Mouse (Mus musculus): ENCODE data around the gene Ctnnbl1. TPM values are rescaled to one million over a fixed set of nuclear protein-coding genes. Genes with fewer than 3 reads are reported as not detected.
A peak's percentile ranks its signal among the peaks of the same experiment; 100 is the strongest.

Gene Ctnnbl1
- polyA plus RNA-seq, 1 experiment from 2014 or later: 78.2 TPM

DNA sequence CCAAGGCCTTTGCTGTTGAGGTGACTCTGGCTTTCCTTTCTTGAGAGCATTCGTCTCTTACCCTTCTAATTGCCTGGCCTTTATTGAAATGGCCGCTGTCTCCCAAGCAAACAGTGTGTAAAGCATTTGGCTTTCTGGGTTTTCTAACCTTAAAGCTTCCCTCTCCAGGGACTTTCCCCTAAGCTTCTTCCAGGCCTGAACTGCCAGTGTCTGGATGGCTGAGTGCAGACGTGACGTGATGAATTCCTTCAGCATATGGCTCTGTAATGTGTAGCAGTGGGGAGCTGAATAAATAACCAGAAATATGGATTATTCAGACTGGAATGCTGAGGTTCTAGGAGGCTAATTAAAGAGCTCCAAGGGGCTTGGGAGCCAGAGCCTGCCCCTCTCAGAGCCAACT lies 84.1 kb downstream of the Ctnnbl1 start:
- H3K4me3 ChIP-seq (replicated peaks; ENCODE audit: low read length): no peak overlapping the region
- ATAC-seq: peak; percentile 38; the same call in 1 of the 2 replicates
- peaks cover 13% of the 10 kb centered on the region for H3K4me1 ChIP-seq (replicated peaks; ENCODE audit: control insufficient read depth, insufficient read depth, low read length)
- H3K27ac ChIP-seq (ENCODE audit: low read length): peak overlapping the region; percentile 65
- H3K9ac ChIP-seq (replicated peaks; ENCODE audit: low read depth, low read length): no peak overlapping the region
- peaks cover 5% of the 10 kb centered on the region for H3K36me3 ChIP-seq (ENCODE audit: control insufficient read depth, insufficient read depth)
- H3K9me3 ChIP-seq (ENCODE audit: control insufficient read depth, low read length): no peaks in the 10 kb centered on the region
- 25% methylated on average over 4 of the region's 4 CpGs for WGBS
- H3K4me2 ChIP-seq (ENCODE audit: low read length): no peak overlapping the region
- no peaks in the 10 kb centered on the region for H3K27me3 ChIP-seq (replicated peaks; ENCODE audit: control insufficient read depth, insufficient read depth, low read length)

DNA sequence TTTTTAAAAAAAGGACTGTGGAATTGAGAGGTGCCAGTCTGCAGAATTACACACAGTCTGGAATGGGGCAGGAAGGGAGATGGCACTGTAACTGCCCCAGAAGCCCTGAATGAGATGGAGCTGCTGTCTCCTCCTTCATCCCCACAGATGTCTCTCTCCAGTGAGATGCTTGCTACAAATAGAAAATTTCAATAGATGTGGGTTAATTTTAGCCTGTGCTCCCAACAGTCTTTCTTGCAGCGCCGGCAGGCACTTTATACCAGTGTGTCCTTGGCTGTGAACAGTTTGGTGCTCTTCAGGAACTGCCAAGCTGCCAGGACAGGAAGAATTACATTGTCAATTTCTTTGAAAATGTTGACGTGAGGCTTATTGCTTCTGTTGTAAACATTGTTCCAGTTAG lies 86.3 kb downstream of the Ctnnbl1 start:
- no peak for ATAC-seq
- Histone ChIP-seq H3K4me3 (replicated peaks; ENCODE audit: low read length) (no peak overlapping the region), H3K9ac (replicated peaks; ENCODE audit: low read depth, low read length) (no peak overlapping the region), H3K9me3 (ENCODE audit: control insufficient read depth, low read length) (no peaks in the 10 kb centered on the region), H3K27me3 (replicated peaks; ENCODE audit: control insufficient read depth, insufficient read depth, low read length) (no peaks in the 10 kb centered on the region), H3K27ac (ENCODE audit: low read length) (no peak overlapping the region), H3K36me3 (ENCODE audit: control insufficient read depth, insufficient read depth) (peaks cover 5% of the 10 kb centered on the region), H3K4me2 (ENCODE audit: low read length) (no peak overlapping the region), H3K4me1 (replicated peaks; ENCODE audit: control insufficient read depth, insufficient read depth, low read length) (peaks cover 11% of the 10 kb centered on the region)
- WGBS: 62% methylated on average over 3 of the region's 3 CpGs

DNA sequence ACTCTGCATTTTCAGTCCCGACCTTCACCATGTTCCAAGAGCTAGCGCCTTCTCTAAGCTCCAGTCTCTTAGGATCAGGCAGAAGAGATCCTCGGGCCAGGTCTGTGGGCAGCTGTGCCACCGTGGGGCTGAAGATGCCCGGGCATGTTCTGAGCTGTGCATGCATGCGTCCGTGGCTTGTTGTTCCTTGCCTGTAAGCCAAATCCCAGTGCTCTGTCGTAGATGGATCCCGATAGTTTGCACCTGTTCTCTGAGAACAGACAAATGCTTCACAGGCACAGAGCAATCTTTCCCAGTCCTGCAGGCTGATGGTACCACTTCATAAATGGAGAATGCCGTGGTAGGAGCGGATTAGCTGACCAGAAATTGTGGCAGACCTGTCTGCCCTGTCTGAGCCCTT lies 87.0 kb downstream of the Ctnnbl1 start:
- peaks cover 5% of the 10 kb centered on the region for H3K36me3 ChIP-seq (ENCODE audit: control insufficient read depth, insufficient read depth)
- H3K4me1 ChIP-seq (replicated peaks; ENCODE audit: control insufficient read depth, insufficient read depth, low read length): peaks cover 5% of the 10 kb centered on the region
- ATAC-seq: no peak
- no peak overlapping the region for H3K4me3 ChIP-seq (replicated peaks; ENCODE audit: low read length)
- H3K9me3 ChIP-seq (ENCODE audit: control insufficient read depth, low read length): no peaks in the 10 kb centered on the region
- WGBS: 93% methylated on average over 11 of the region's 11 CpGs
- no peak overlapping the region for H3K27ac ChIP-seq (ENCODE audit: low read length)
- no peaks in the 10 kb centered on the region for H3K27me3 ChIP-seq (replicated peaks; ENCODE audit: control insufficient read depth, insufficient read depth, low read length)
- no peak overlapping the region for H3K4me2 ChIP-seq (ENCODE audit: low read length)
- H3K9ac ChIP-seq (replicated peaks; ENCODE audit: low read depth, low read length): no peak overlapping the region

DNA sequence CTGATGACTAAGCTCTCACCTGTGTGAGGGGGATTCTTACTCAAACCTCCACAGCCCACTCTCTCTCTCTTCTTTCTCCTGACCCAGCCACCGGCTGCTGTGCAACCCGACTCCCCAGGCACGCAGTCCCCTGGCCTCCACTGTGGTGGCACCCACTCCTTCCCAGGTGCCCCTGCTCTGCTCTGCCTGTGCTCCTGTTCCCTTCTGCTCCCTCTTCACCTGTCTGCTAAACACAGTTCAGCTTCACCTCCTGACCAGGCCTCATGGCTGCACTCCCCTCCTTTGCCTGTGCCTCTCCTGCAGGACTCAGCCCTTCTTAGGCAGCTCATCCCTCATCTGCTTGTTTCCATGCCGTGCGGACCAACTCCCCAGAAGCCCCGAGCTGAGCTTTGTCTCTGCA lies 92.9 kb downstream of the Ctnnbl1 start:
- Histone ChIP-seq H3K27me3 (replicated peaks; ENCODE audit: control insufficient read depth, insufficient read depth, low read length) (no peaks in the 10 kb centered on the region), H3K27ac (ENCODE audit: low read length) (no peak overlapping the region), H3K9me3 (ENCODE audit: control insufficient read depth, low read length) (no peaks in the 10 kb centered on the region), H3K36me3 (ENCODE audit: control insufficient read depth, insufficient read depth) (no peaks in the 10 kb centered on the region), H3K9ac (replicated peaks; ENCODE audit: low read depth, low read length) (no peak overlapping the region), H3K4me2 (ENCODE audit: low read length) (no peak overlapping the region), H3K4me3 (replicated peaks; ENCODE audit: low read length) (no peak overlapping the region), H3K4me1 (replicated peaks; ENCODE audit: control insufficient read depth, insufficient read depth, low read length) (no peaks in the 10 kb centered on the region)
- ATAC-seq: no peak
- WGBS: 85% methylated on average over 6 of the region's 6 CpGs

DNA sequence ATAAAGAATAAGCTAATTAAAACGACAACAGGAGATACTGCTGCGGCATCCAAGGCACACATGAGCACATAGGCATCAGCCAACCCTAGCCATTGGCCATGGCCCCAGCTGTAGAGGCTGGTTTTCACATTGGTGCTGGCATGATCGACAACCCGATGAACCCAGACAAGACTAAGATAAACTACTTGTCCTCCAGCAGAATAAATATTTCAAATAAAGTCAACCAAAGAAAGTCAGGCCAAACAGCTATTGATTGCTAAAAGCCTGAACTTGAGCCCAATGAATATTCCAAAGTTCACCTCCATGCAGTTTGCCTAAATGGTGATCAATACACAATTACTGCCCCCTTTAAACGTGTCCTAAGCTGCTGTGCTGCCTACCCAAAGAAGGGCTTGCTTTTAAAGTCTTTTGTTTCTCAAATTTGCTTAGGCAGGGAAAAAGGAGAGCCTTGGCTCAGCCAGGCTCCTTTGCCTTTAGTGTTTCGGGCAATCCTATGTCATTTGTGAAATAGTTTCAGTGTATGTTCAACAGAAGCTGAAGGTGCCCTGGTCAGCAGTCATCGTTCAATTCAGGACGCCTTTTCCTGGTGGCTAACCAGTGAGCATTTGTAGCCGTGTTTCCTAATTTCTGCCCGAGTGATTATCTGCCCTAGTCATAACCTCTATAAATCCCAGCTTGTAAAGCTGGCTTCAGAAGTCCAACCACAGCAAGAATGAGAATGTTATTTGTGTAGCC lies 93.6 kb downstream of the Ctnnbl1 start:
- Histone ChIP-seq H3K9me3 (ENCODE audit: control insufficient read depth, low read length) (no peaks in the 10 kb centered on the region), H3K4me3 (replicated peaks; ENCODE audit: low read length) (no peak overlapping the region), H3K27me3 (replicated peaks; ENCODE audit: control insufficient read depth, insufficient read depth, low read length) (no peaks in the 10 kb centered on the region), H3K9ac (replicated peaks; ENCODE audit: low read depth, low read length) (no peak overlapping the region), H3K4me1 (replicated peaks; ENCODE audit: control insufficient read depth, insufficient read depth, low read length) (no peaks in the 10 kb centered on the region), H3K4me2 (ENCODE audit: low read length) (no peak overlapping the region), H3K36me3 (ENCODE audit: control insufficient read depth, insufficient read depth) (no peaks in the 10 kb centered on the region), H3K27ac (ENCODE audit: low read length) (no peak overlapping the region)
- WGBS: 83% methylated on average over 10 of the region's 10 CpGs
- no peak for ATAC-seq

DNA sequence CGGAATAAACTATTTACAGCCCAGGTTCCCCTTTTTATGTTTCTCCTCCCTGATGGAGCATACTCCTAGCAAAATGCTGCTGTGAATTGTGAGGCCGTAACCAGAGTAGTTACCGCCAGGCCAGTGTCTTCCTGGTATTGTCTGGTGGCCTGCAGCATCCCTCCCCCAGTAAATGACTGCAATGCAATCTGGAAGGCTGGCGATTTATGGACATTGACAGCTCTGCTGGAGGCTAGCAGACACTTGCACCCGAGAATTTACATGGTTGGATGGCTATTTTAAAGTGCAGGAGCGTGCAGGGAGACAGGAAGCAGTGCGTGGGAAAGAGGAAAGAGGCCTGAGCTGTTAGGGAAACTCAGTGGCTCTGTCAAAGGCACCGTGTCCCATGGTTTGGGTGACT lies 99.8 kb downstream of the Ctnnbl1 start:
- no peak for ATAC-seq
- H3K9ac ChIP-seq (replicated peaks; ENCODE audit: low read depth, low read length): no peak overlapping the region
- H3K4me2 ChIP-seq (ENCODE audit: low read length): no peak overlapping the region
- no peaks in the 10 kb centered on the region for H3K9me3 ChIP-seq (ENCODE audit: control insufficient read depth, low read length)
- no peak overlapping the region for H3K4me3 ChIP-seq (replicated peaks; ENCODE audit: low read length)
- WGBS: 79% methylated on average over 8 of the region's 8 CpGs
- H3K36me3 ChIP-seq (ENCODE audit: control insufficient read depth, insufficient read depth): no peaks in the 10 kb centered on the region
- no peaks in the 10 kb centered on the region for H3K27me3 ChIP-seq (replicated peaks; ENCODE audit: control insufficient read depth, insufficient read depth, low read length)
- peaks cover 5% of the 10 kb centered on the region for H3K4me1 ChIP-seq (replicated peaks; ENCODE audit: control insufficient read depth, insufficient read depth, low read length)
- no peak overlapping the region for H3K27ac ChIP-seq (ENCODE audit: low read length)

DNA sequence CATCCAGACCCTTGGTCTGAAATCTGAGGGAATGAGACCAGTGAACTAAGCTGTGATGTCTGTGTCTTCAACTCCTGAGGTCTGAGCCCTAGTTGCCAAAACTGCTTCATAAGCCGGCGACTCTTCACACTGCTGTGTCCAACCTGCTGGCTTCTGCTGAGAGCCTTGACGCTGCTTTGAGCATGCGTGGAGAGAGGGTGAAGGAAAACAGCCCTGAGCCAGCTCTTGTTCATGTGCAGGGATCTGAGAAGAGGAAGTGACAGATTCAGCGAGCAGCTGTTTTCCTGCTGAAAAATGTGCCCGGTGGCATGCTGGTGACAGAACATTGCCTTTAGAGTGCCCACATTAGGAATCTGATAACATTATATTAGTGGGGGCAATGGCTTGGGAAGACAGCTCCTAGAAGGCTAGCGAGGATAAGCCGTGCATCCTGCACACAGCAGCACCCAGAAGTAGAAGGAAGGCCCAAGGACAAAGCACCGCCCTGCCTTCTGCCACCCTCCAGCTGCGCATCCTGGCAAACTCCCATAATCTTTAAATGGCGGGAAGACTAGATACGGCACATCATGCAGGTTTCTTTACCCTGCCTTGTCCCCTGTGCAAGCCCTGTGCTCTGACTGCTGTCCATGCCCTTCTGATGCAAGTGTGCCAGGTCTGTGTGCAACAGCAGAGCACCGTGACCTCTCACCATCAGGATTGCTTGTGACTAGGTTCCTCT lies 101.2 kb downstream of the Ctnnbl1 start:
- Histone ChIP-seq H3K27ac (ENCODE audit: low read length) (no peak overlapping the region), H3K4me3 (replicated peaks; ENCODE audit: low read length) (no peak overlapping the region), H3K4me1 (replicated peaks; ENCODE audit: control insufficient read depth, insufficient read depth, low read length) (peaks cover 5% of the 10 kb centered on the region), H3K27me3 (replicated peaks; ENCODE audit: control insufficient read depth, insufficient read depth, low read length) (no peaks in the 10 kb centered on the region), H3K36me3 (ENCODE audit: control insufficient read depth, insufficient read depth) (no peaks in the 10 kb centered on the region), H3K4me2 (ENCODE audit: low read length) (no peak overlapping the region), H3K9me3 (ENCODE audit: control insufficient read depth, low read length) (no peaks in the 10 kb centered on the region), H3K9ac (replicated peaks; ENCODE audit: low read depth, low read length) (no peak overlapping the region)
- no peak for ATAC-seq
- WGBS: 84% methylated on average over 13 of the region's 13 CpGs

DNA sequence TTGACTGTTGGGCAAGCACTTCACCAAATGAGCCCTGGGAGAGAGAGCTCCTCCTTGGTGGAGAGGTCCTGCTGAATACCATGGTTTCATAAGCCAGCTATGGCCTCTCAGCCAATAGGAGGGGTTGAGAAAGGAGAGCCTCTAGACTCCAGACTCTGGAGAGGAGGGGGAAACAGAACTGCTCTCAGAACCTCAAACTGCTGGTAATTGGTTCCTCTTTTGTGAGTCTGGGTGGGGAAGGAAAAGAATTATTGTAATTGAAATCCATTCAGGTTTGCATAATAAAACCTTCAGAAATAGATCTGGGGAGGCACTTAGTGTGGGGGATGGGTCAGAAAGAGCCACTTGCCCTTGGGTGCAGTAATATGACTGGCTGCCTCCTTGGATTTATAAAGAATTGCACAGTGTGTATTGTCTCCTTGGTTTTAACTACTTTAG lies 103.5 kb downstream of the Ctnnbl1 start:
- ATAC-seq: peak; percentile 65
- H3K4me2 ChIP-seq (ENCODE audit: low read length): no peak overlapping the region
- no peak overlapping the region for H3K4me3 ChIP-seq (replicated peaks; ENCODE audit: low read length)
- H3K9me3 ChIP-seq (ENCODE audit: control insufficient read depth, low read length): no peaks in the 10 kb centered on the region
- no peak overlapping the region for H3K9ac ChIP-seq (replicated peaks; ENCODE audit: low read depth, low read length)
- H3K36me3 ChIP-seq (ENCODE audit: control insufficient read depth, insufficient read depth): no peaks in the 10 kb centered on the region
- peaks cover 5% of the 10 kb centered on the region for H3K4me1 ChIP-seq (replicated peaks; ENCODE audit: control insufficient read depth, insufficient read depth, low read length)
- peak overlapping the region; percentile 33 for H3K27ac ChIP-seq (ENCODE audit: low read length)
- H3K27me3 ChIP-seq (replicated peaks; ENCODE audit: control insufficient read depth, insufficient read depth, low read length): no peaks in the 10 kb centered on the region

DNA sequence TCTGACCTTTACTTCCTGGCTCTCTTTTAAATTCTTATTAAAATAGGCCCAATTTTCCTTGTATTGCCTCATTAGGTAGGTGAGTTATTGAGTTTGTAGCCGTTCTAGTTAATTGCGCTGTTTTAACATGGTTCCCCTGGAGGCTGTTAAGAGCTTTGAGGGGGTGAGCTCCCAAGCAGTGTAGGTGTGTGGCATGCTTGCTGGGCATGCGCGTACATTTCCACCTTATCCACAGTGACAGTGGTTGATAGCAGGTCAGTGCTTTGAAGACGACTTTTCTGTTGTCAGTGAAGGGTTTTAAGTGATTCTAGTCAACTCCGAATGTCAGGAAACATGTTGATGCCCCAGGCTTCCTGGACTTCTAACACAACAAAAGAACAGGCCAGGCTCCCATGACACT lies 103.9 kb downstream of the Ctnnbl1 start:
- Histone ChIP-seq H3K9ac (replicated peaks; ENCODE audit: low read depth, low read length) (no peak overlapping the region), H3K36me3 (ENCODE audit: control insufficient read depth, insufficient read depth) (no peaks in the 10 kb centered on the region), H3K4me3 (replicated peaks; ENCODE audit: low read length) (no peak overlapping the region), H3K27me3 (replicated peaks; ENCODE audit: control insufficient read depth, insufficient read depth, low read length) (no peaks in the 10 kb centered on the region), H3K9me3 (ENCODE audit: control insufficient read depth, low read length) (no peaks in the 10 kb centered on the region), H3K4me1 (replicated peaks; ENCODE audit: control insufficient read depth, insufficient read depth, low read length) (peaks cover 5% of the 10 kb centered on the region), H3K27ac (ENCODE audit: low read length) (peak overlapping the region; percentile 1; the same call in 1 of the 2 replicates), H3K4me2 (ENCODE audit: low read length) (no peak overlapping the region)
- ATAC-seq: peak; percentile 39; the same call in 1 of the 2 replicates
- 52% methylated on average over 6 of the region's 6 CpGs for WGBS
